Mouse (Mus musculus): Measurements from ENCODE around the gene Serpinb6a.

Serpinb6a gene

GRCm38 (mm10) chr13:34002058-34003006 lies at the start of gene Serpinb6a, which contains the start of gene Ripk1:
Gene Serpinb6a, minus strand, starts transcription at chr13:34002794.
Gene Ripk1, plus strand, starts transcription at chr13:34002363.
- no peaks in the 10 kb centered on the region for H3K27me3 ChIP-seq (ENCODE audit: control insufficient read depth, insufficient read depth, low read length, poor library complexity, severe bottlenecking)
- DNase-seq (ENCODE audit: low read depth, low spot score): peak; percentile 92
- no peaks in the 10 kb centered on the region for H3K36me3 ChIP-seq (ENCODE audit: control insufficient read depth, insufficient read depth, low read length, poor library complexity, severe bottlenecking)

GRCm38 (mm10) chr13:34051692-34052091 lies 49.1 kb upstream of the Serpinb6a start:
- no peaks in the 10 kb centered on the region for H3K36me3 ChIP-seq (ENCODE audit: control insufficient read depth, insufficient read depth, low read length, poor library complexity, severe bottlenecking)
- no peaks in the 10 kb centered on the region for H3K27me3 ChIP-seq (ENCODE audit: control insufficient read depth, insufficient read depth, low read length, poor library complexity, severe bottlenecking)
- DNase-seq (ENCODE audit: low read depth, low spot score): peak; percentile 66

GRCm38 (mm10) chr13:34050479-34050878 lies 47.9 kb upstream of the Serpinb6a start:
- peak; percentile 8 for DNase-seq (ENCODE audit: low read depth, low spot score)
- H3K36me3 ChIP-seq (ENCODE audit: control insufficient read depth, insufficient read depth, low read length, poor library complexity, severe bottlenecking): no peaks in the 10 kb centered on the region
- no peaks in the 10 kb centered on the region for H3K27me3 ChIP-seq (ENCODE audit: control insufficient read depth, insufficient read depth, low read length, poor library complexity, severe bottlenecking)

GRCm38 (mm10) chr13:34047526-34047925 lies 44.9 kb upstream of the Serpinb6a start:
- no peak for DNase-seq (ENCODE audit: low read depth, low spot score)
- Histone ChIP-seq H3K27me3 (ENCODE audit: control insufficient read depth, insufficient read depth, low read length, poor library complexity, severe bottlenecking) (no peaks in the 10 kb centered on the region), H3K36me3 (ENCODE audit: control insufficient read depth, insufficient read depth, low read length, poor library complexity, severe bottlenecking) (no peaks in the 10 kb centered on the region)

- Histone ChIP-seq H3K27me3 (ENCODE audit: control insufficient read depth, insufficient read depth, low read length, poor library complexity, severe bottlenecking) (no peaks in the 10 kb centered on the region), H3K36me3 (ENCODE audit: control insufficient read depth, insufficient read depth, low read length, poor library complexity, severe bottlenecking) (no peaks in the 10 kb centered on the region)
- peak; percentile 88 for DNase-seq (ENCODE audit: low read depth, low spot score)
Observed at GRCm38 (mm10) chr13:34046421-34047012, 43.9 kb upstream of the Serpinb6a start.

GRCm38 (mm10) chr13:34045511-34046249 lies 43.1 kb upstream of the Serpinb6a start:
- no peaks in the 10 kb centered on the region for H3K27me3 ChIP-seq (ENCODE audit: control insufficient read depth, insufficient read depth, low read length, poor library complexity, severe bottlenecking)
- H3K36me3 ChIP-seq (ENCODE audit: control insufficient read depth, insufficient read depth, low read length, poor library complexity, severe bottlenecking): no peaks in the 10 kb centered on the region
- DNase-seq (ENCODE audit: low read depth, low spot score): no peak

GRCm38 (mm10) chr13:34043716-34044393 lies 41.3 kb upstream of the Serpinb6a start:
- no peak for DNase-seq (ENCODE audit: low read depth, low spot score)
- no peaks in the 10 kb centered on the region for H3K36me3 ChIP-seq (ENCODE audit: control insufficient read depth, insufficient read depth, low read length, poor library complexity, severe bottlenecking)
- no peaks in the 10 kb centered on the region for H3K27me3 ChIP-seq (ENCODE audit: control insufficient read depth, insufficient read depth, low read length, poor library complexity, severe bottlenecking)

GRCm38 (mm10) chr13:34040091-34040490 lies 37.5 kb upstream of the Serpinb6a start:
- H3K36me3 ChIP-seq (ENCODE audit: control insufficient read depth, insufficient read depth, low read length, poor library complexity, severe bottlenecking): no peaks in the 10 kb centered on the region
- H3K27me3 ChIP-seq (ENCODE audit: control insufficient read depth, insufficient read depth, low read length, poor library complexity, severe bottlenecking): no peaks in the 10 kb centered on the region
- no peak for DNase-seq (ENCODE audit: low read depth, low spot score)

GRCm38 (mm10) chr13:34038901-34039341 lies 36.3 kb upstream of the Serpinb6a start:
- DNase-seq (ENCODE audit: low read depth, low spot score): no peak
- H3K27me3 ChIP-seq (ENCODE audit: control insufficient read depth, insufficient read depth, low read length, poor library complexity, severe bottlenecking): no peaks in the 10 kb centered on the region
- no peaks in the 10 kb centered on the region for H3K36me3 ChIP-seq (ENCODE audit: control insufficient read depth, insufficient read depth, low read length, poor library complexity, severe bottlenecking)

GRCm38 (mm10) chr13:34038056-34038432 lies 35.5 kb upstream of the Serpinb6a start:
- peaks cover 1% of the 10 kb centered on the region; the same call in 1 of the 2 replicates for H3K36me3 ChIP-seq (ENCODE audit: control insufficient read depth, insufficient read depth, low read length, poor library complexity, severe bottlenecking)
- DNase-seq (ENCODE audit: low read depth, low spot score): peak; percentile 15
- no peaks in the 10 kb centered on the region for H3K27me3 ChIP-seq (ENCODE audit: control insufficient read depth, insufficient read depth, low read length, poor library complexity, severe bottlenecking)

GRCm38 (mm10) chr13:34037172-34038055 lies 34.8 kb upstream of the Serpinb6a start, which contains the start of gene Bphl:
Gene Bphl, plus strand, starts transcription at chr13:34037597.
- H3K27me3 ChIP-seq (ENCODE audit: control insufficient read depth, insufficient read depth, low read length, poor library complexity, severe bottlenecking): no peaks in the 10 kb centered on the region
- peak; percentile 93 for DNase-seq (ENCODE audit: low read depth, low spot score)
- H3K36me3 ChIP-seq (ENCODE audit: control insufficient read depth, insufficient read depth, low read length, poor library complexity, severe bottlenecking): peaks cover 1% of the 10 kb centered on the region

- Histone ChIP-seq H3K36me3 (ENCODE audit: control insufficient read depth, insufficient read depth, low read length, poor library complexity, severe bottlenecking) (peaks cover 1% of the 10 kb centered on the region), H3K27me3 (ENCODE audit: control insufficient read depth, insufficient read depth, low read length, poor library complexity, severe bottlenecking) (no peaks in the 10 kb centered on the region)
- no peak for DNase-seq (ENCODE audit: low read depth, low spot score)
Observed at GRCm38 (mm10) chr13:34036726-34037125, 34.1 kb upstream of the Serpinb6a start.

GRCm38 (mm10) chr13:34035424-34035823 lies 32.8 kb upstream of the Serpinb6a start:
- DNase-seq (ENCODE audit: low read depth, low spot score): no peak
- Histone ChIP-seq H3K36me3 (ENCODE audit: control insufficient read depth, insufficient read depth, low read length, poor library complexity, severe bottlenecking) (peaks cover 3% of the 10 kb centered on the region), H3K27me3 (ENCODE audit: control insufficient read depth, insufficient read depth, low read length, poor library complexity, severe bottlenecking) (no peaks in the 10 kb centered on the region)

All from splenic B cell, adult 2 months (primary cell).